Mouse (Mus musculus): ENCODE measurements around the gene Rab11fip5.
A peak's percentile ranks its signal among the peaks of the same experiment; 100 is the strongest.

Rab11fip5 gene

GRCm38 (mm10) chr6:85373951-85374733 lies at the start of gene Rab11fip5:
Gene Rab11fip5 (minus strand): TSS chr6:85374634.
- peak in 1 of 2 experiments; percentile 53 for DNase-seq (ENCODE audit: low spot score in 2 of 2)

- DNase-seq (ENCODE audit: low spot score in 2 of 2): no peak
Measured at GRCm38 (mm10) chr6:85423836-85424379, 49.5 kb upstream of the Rab11fip5 start, which contains the start of gene Noto. Gene Noto (plus strand): TSS chr6:85423886.

GRCm38 (mm10) chr6:85419150-85419549 lies 44.7 kb upstream of the Rab11fip5 start:
- DNase-seq (ENCODE audit: low spot score in 2 of 2): no peak

- no peak for DNase-seq (ENCODE audit: low spot score in 2 of 2)
Measured at GRCm38 (mm10) chr6:85415829-85416228, 41.4 kb upstream of the Rab11fip5 start.

GRCm38 (mm10) chr6:85410771-85411273 lies 36.4 kb upstream of the Rab11fip5 start:
- peak in 1 of 2 experiments; percentile 18 for DNase-seq (ENCODE audit: low spot score in 2 of 2)

GRCm38 (mm10) chr6:85409003-85409402 lies 34.6 kb upstream of the Rab11fip5 start:
- DNase-seq (ENCODE audit: low spot score in 2 of 2): no peak

- no peak for DNase-seq (ENCODE audit: low spot score in 2 of 2)
Measured at GRCm38 (mm10) chr6:85403039-85403438, 28.6 kb upstream of the Rab11fip5 start.

- DNase-seq (ENCODE audit: low spot score in 2 of 2): no peak
Measured at GRCm38 (mm10) chr6:85402613-85403012, 28.2 kb upstream of the Rab11fip5 start.

GRCm38 (mm10) chr6:85399715-85400114 lies 25.3 kb upstream of the Rab11fip5 start:
- DNase-seq (ENCODE audit: low spot score in 2 of 2): no peak

- DNase-seq (ENCODE audit: low spot score in 2 of 2): peak in 1 of 2 experiments; percentile 57
Measured at GRCm38 (mm10) chr6:85397165-85397564, 22.7 kb upstream of the Rab11fip5 start.

GRCm38 (mm10) chr6:85395360-85395759 lies 20.9 kb upstream of the Rab11fip5 start:
- no peak for DNase-seq (ENCODE audit: low spot score in 2 of 2)

- DNase-seq (ENCODE audit: low spot score in 2 of 2): peak in 1 of 2 experiments; percentile 59
Measured at GRCm38 (mm10) chr6:85391803-85392202, 17.4 kb upstream of the Rab11fip5 start.

- no peak for DNase-seq (ENCODE audit: low spot score in 2 of 2)
Measured at GRCm38 (mm10) chr6:85388608-85389007, 14.2 kb upstream of the Rab11fip5 start.

GRCm38 (mm10) chr6:85382791-85383190 lies 8.4 kb upstream of the Rab11fip5 start:
- DNase-seq (ENCODE audit: low spot score in 2 of 2): no peak

- DNase-seq (ENCODE audit: low spot score in 2 of 2): no peak
Measured at GRCm38 (mm10) chr6:85381648-85382020, 7.2 kb upstream of the Rab11fip5 start.

GRCm38 (mm10) chr6:85380901-85381647 lies 6.6 kb upstream of the Rab11fip5 start:
- no peak for DNase-seq (ENCODE audit: low spot score in 2 of 2)

GRCm38 (mm10) chr6:85380201-85380900 lies 5.9 kb upstream of the Rab11fip5 start:
- peak; percentile 50 to 78 for DNase-seq (ENCODE audit: low spot score in 2 of 2)

GRCm38 (mm10) chr6:85378629-85379028 lies 4.2 kb upstream of the Rab11fip5 start:
- DNase-seq (ENCODE audit: low spot score in 2 of 2): no peak

- no peak for DNase-seq (ENCODE audit: low spot score in 2 of 2)
Measured at GRCm38 (mm10) chr6:85377876-85378275, 3.4 kb upstream of the Rab11fip5 start.

- DNase-seq (ENCODE audit: low spot score in 2 of 2): no peak
Measured at GRCm38 (mm10) chr6:85377066-85377734, 2.8 kb upstream of the Rab11fip5 start.

GRCm38 (mm10) chr6:85374734-85375114 lies 290 bp upstream of the Rab11fip5 start:
- DNase-seq (ENCODE audit: low spot score in 2 of 2): peak; percentile 94 to 96

All from urinary bladder, adult 18-20 months (tissue).